Mouse (Mus musculus): ENCODE results near the gene 4930412O13Rik. TPM values are rescaled to one million over a fixed set of nuclear protein-coding genes. Genes with fewer than 3 reads are reported as not detected.

The 4930412O13Rik gene
- total RNA-seq, 1 experiment, result 0.54 TPM

- 0 out of 4 replicates have a peak, but pooled peaks cover 0 to 3% of the 10 kb centered on the region in 2 experiments for H3K4me1 ChIP-seq (ENCODE audit: control insufficient read depth in 2 of 2, insufficient read depth in 2 of 2, low read length in 2 of 2, poor library complexity in 1 of 2)
- no peak overlapping the region for H3K4me3 ChIP-seq (ENCODE audit: insufficient read depth in 1 of 2, low read depth in 1 of 2, low read length in 2 of 2, poor library complexity in 1 of 2, severe bottlenecking in 1 of 2)
- no peak for DNase-seq (ENCODE audit: low read depth, low spot score)
- in situ Hi-C loops (cut with MboI; ENCODE audit: low sequenced_read_pairs in 2 of 2, unreplicated experiment in 2 of 2), result no loop called here
- H3K36me3 ChIP-seq (ENCODE audit: control insufficient read depth, insufficient read depth, low read length, poor library complexity, severe bottlenecking), result no peaks in the 10 kb centered on the region
- no peaks in the 10 kb centered on the region for H3K9me3 ChIP-seq (ENCODE audit: control insufficient read depth, insufficient read depth, low read depth, low read length)
- no peak overlapping the region for H3K9ac ChIP-seq (ENCODE audit: insufficient read depth, low read depth, low read length, poor library complexity, severe bottlenecking)
- no peak for TF ChIP-seq ZNF384 (IDR thresholded peaks at IDR 0.05; ENCODE audit: low read depth, low read length)
- TF ChIP-seq CHD2 (IDR thresholded peaks at IDR 0.05; ENCODE audit: low read depth, low read length), result no peak
- H3K27ac ChIP-seq (ENCODE audit: insufficient read depth, low read depth, low read length, poor library complexity, severe bottlenecking), result no peak overlapping the region
These were observed 9.3 kb upstream of the 4930412O13Rik start for GRCm38 (mm10) chr2:9871798-9872197.

- in situ Hi-C loops (cut with MboI; ENCODE audit: low sequenced_read_pairs in 2 of 2, unreplicated experiment in 2 of 2), result no loop called here
- no peak overlapping the region for H3K27ac ChIP-seq (ENCODE audit: insufficient read depth, low read depth, low read length, poor library complexity, severe bottlenecking)
- TF ChIP-seq MAFK (IDR thresholded peaks at IDR 0.05; ENCODE audit: insufficient read depth, low read depth, low read length) (no peak), ZNF384 (IDR thresholded peaks at IDR 0.05; ENCODE audit: low read depth, low read length) (no peak), ZC3H11A (IDR thresholded peaks at IDR 0.05; ENCODE audit: borderline replicate concordance, low read depth, low read length) (no peak), HCFC1 (IDR thresholded peaks at IDR 0.05; ENCODE audit: borderline replicate concordance, insufficient read depth, low read length) (no peak), CHD2 (IDR thresholded peaks at IDR 0.05; ENCODE audit: low read depth, low read length) (no peak)
- peaks cover 0 to 7% of the 10 kb centered on the region in 2 experiments; a peak in 1 of 4 replicates for H3K4me1 ChIP-seq (ENCODE audit: control insufficient read depth in 2 of 2, insufficient read depth in 2 of 2, low read length in 2 of 2, poor library complexity in 1 of 2)
- H3K9ac ChIP-seq (ENCODE audit: insufficient read depth, low read depth, low read length, poor library complexity, severe bottlenecking), result no peak overlapping the region
- H3K4me3 ChIP-seq (ENCODE audit: insufficient read depth in 1 of 2, low read depth in 1 of 2, low read length in 2 of 2, poor library complexity in 1 of 2, severe bottlenecking in 1 of 2), result no peak overlapping the region
- no peaks in the 10 kb centered on the region for H3K36me3 ChIP-seq (ENCODE audit: control insufficient read depth, insufficient read depth, low read length, poor library complexity, severe bottlenecking)
- no peaks in the 10 kb centered on the region for H3K9me3 ChIP-seq (ENCODE audit: control insufficient read depth, insufficient read depth, low read depth, low read length)
- DNase-seq (ENCODE audit: low read depth, low spot score), result no peak
These were observed 8.4 kb upstream of the 4930412O13Rik start for GRCm38 (mm10) chr2:9872682-9873081.

GRCm38 (mm10) chr2:9873757-9874156, 7.3 kb upstream of the 4930412O13Rik start:
- Histone ChIP-seq H3K4me1 (ENCODE audit: control insufficient read depth in 2 of 2, insufficient read depth in 2 of 2, low read length in 2 of 2, poor library complexity in 1 of 2) (peaks cover 0 to 7% of the 10 kb centered on the region in 2 experiments; a peak in 1 of 4 replicates), H3K36me3 (ENCODE audit: control insufficient read depth, insufficient read depth, low read length, poor library complexity, severe bottlenecking) (no peaks in the 10 kb centered on the region), H3K4me3 (ENCODE audit: insufficient read depth in 1 of 2, low read depth in 1 of 2, low read length in 2 of 2, poor library complexity in 1 of 2, severe bottlenecking in 1 of 2) (no peak overlapping the region), H3K27ac (ENCODE audit: insufficient read depth, low read depth, low read length, poor library complexity, severe bottlenecking) (no peak overlapping the region), H3K9me3 (ENCODE audit: control insufficient read depth, insufficient read depth, low read depth, low read length) (no peaks in the 10 kb centered on the region), H3K9ac (ENCODE audit: insufficient read depth, low read depth, low read length, poor library complexity, severe bottlenecking) (no peak overlapping the region)
- TF ChIP-seq CHD2 (IDR thresholded peaks at IDR 0.05; ENCODE audit: low read depth, low read length) (no peak), ZNF384 (IDR thresholded peaks at IDR 0.05; ENCODE audit: low read depth, low read length) (no peak), HCFC1 (IDR thresholded peaks at IDR 0.05; ENCODE audit: borderline replicate concordance, insufficient read depth, low read length) (no peak), MAFK (IDR thresholded peaks at IDR 0.05; ENCODE audit: insufficient read depth, low read depth, low read length) (no peak), ZC3H11A (IDR thresholded peaks at IDR 0.05; ENCODE audit: borderline replicate concordance, low read depth, low read length) (no peak)
- DNase-seq (ENCODE audit: low read depth, low spot score), result no peak
- in situ Hi-C loops (cut with MboI; ENCODE audit: low sequenced_read_pairs in 2 of 2, unreplicated experiment in 2 of 2), result no loop called here

- Histone ChIP-seq H3K36me3 (ENCODE audit: control insufficient read depth, insufficient read depth, low read length, poor library complexity, severe bottlenecking) (no peaks in the 10 kb centered on the region), H3K4me3 (ENCODE audit: insufficient read depth in 1 of 2, low read depth in 1 of 2, low read length in 2 of 2, poor library complexity in 1 of 2, severe bottlenecking in 1 of 2) (no peak overlapping the region; a peak in 1 of 4 replicates), H3K4me1 (ENCODE audit: control insufficient read depth in 2 of 2, insufficient read depth in 2 of 2, low read length in 2 of 2, poor library complexity in 1 of 2) (peaks cover 0 to 7% of the 10 kb centered on the region in 2 experiments; a peak in 1 of 4 replicates), H3K9ac (ENCODE audit: insufficient read depth, low read depth, low read length, poor library complexity, severe bottlenecking) (no peak overlapping the region), H3K9me3 (ENCODE audit: control insufficient read depth, insufficient read depth, low read depth, low read length) (no peaks in the 10 kb centered on the region), H3K27ac (ENCODE audit: insufficient read depth, low read depth, low read length, poor library complexity, severe bottlenecking) (no peak overlapping the region)
- in situ Hi-C loops (cut with MboI; ENCODE audit: low sequenced_read_pairs in 2 of 2, unreplicated experiment in 2 of 2), result no loop called here
- TF ChIP-seq ZC3H11A (IDR thresholded peaks at IDR 0.05; ENCODE audit: borderline replicate concordance, low read depth, low read length) (no peak), CHD2 (IDR thresholded peaks at IDR 0.05; ENCODE audit: low read depth, low read length) (no peak), HCFC1 (IDR thresholded peaks at IDR 0.05; ENCODE audit: borderline replicate concordance, insufficient read depth, low read length) (no peak), ZNF384 (IDR thresholded peaks at IDR 0.05; ENCODE audit: low read depth, low read length) (no peak)
- DNase-seq (ENCODE audit: low read depth, low spot score), result no peak
These were observed 6.4 kb upstream of the 4930412O13Rik start for GRCm38 (mm10) chr2:9874467-9875219.

Measured in ES-E14 (cell line).